Mouse (Mus musculus) forebrain, embryonic 11.5 days (tissue): ENCODE measurements around the gene Iqsec1. TPM values are rescaled to one million over a fixed set of nuclear protein-coding genes. Genes with fewer than 3 reads are reported as not detected.
A peak's percentile ranks its signal among the peaks of the same experiment; 100 is the strongest.

Source experiments
- ATAC-seq: fragments of 200-750 bp; cut with Nextera tagmentation; replicated peaks from 2 replicates; pipeline ENCODE4 v1.8.0; 2017; ENCODE audit warnings: moderate TSS enrichment; ENCODE audit not compliant: low FRiP score
- DNase-seq: peaks from one replicate; pipeline ENCODE4 v3.0.0-alpha.2; 2017; ENCODE audit warnings: low spot score
- H3K27ac ChIP-seq: fragments of 300-500 bp; sonication (generic); 2 replicates; pipeline ENCODE4 v1.5.1; 2014; ENCODE audit warnings: low read depth, low read length
- H3K27me3 ChIP-seq: fragments of 300-500 bp; sonication (generic); 2 replicates; pipeline ENCODE4 v1.6.1; 2014; ENCODE audit warnings: mild to moderate bottlenecking, low read length, mixed read lengths; ENCODE audit not compliant: control insufficient read depth, insufficient read depth
- H3K36me3 ChIP-seq: fragments of 300-500 bp; sonication (generic); 2 replicates; pipeline ENCODE4 v1.6.1; 2014; ENCODE audit warnings: mild to moderate bottlenecking, low read length, moderate library complexity, mixed read lengths; ENCODE audit not compliant: control insufficient read depth, insufficient read depth
- H3K4me1 ChIP-seq: fragments of 300-500 bp; sonication (generic); replicated peaks from 2 replicates; pipeline ENCODE4 v1.6.1; 2014; ENCODE audit warnings: low read length, mixed read lengths; ENCODE audit not compliant: control insufficient read depth, insufficient read depth
- H3K4me2 ChIP-seq: fragments of 300-500 bp; sonication (generic); 2 replicates; pipeline ENCODE4 v1.6.1; 2014; ENCODE audit warnings: low read depth, mild to moderate bottlenecking, low read length, moderate library complexity, mixed read lengths; ENCODE audit not compliant: severe bottlenecking
- H3K4me3 ChIP-seq: fragments of 300-500 bp; sonication (generic); 2 replicates; pipeline ENCODE4 v1.5.1; 2014; ENCODE audit warnings: low read depth, low read length
- H3K9ac ChIP-seq: fragments of 300-500 bp; sonication (generic); 2 replicates; pipeline ENCODE4 v1.6.1; 2014; ENCODE audit warnings: low read length
- H3K9me3 ChIP-seq: fragments of 300-500 bp; sonication (generic); 2 replicates; pipeline ENCODE4 v1.6.1; 2016; ENCODE audit warnings: low read length, mixed read lengths; ENCODE audit not compliant: control insufficient read depth
- WGBS: fragments of 180-500 bp; shearing (Covaris S2); extraction: QIAGEN DNeasy Blood & Tissue Kit; methylation state at CpG from one replicate; pipeline ENCODE4 v1.1.7; 2014; 5-methylcytosine and 5-hydroxymethylcytosine counted together
- polyA plus RNA-seq: library from polyadenylated mRNA; unstranded; fragments of >200 nt; fragmentation: Nextera tagmentation; extraction: Ambion mirVana; gene quantifications from 2 replicates; pipeline ENCODE4 v1.2.1, GENCODE M21; 2014

Gene Iqsec1
- polyA plus RNA-seq, 1 experiment from 2014 or later = 15.0 TPM

GRCm38 (mm10) chr6:90720996-90721746 lies 267.3 kb downstream of the Iqsec1 start:
- H3K9me3 ChIP-seq = no peaks in the 10 kb centered on the region
- ATAC-seq (no peak), DNase-seq (no peak)
- no peak overlapping the region for H3K27ac ChIP-seq
- no peaks in the 10 kb centered on the region for H3K36me3 ChIP-seq
- no peak overlapping the region for H3K4me2 ChIP-seq
- no peaks in the 10 kb centered on the region for H3K27me3 ChIP-seq
- H3K9ac ChIP-seq = no peak overlapping the region
- 68% methylated on average over 5 of the region's 5 CpGs for WGBS
- H3K4me1 ChIP-seq = peaks cover 6% of the 10 kb centered on the region; the same call in 1 of the 2 replicates
- H3K4me3 ChIP-seq = no peak overlapping the region

GRCm38 (mm10) chr6:90720201-90720600 lies 268.3 kb downstream of the Iqsec1 start:
- no peaks in the 10 kb centered on the region for H3K27me3 ChIP-seq
- ATAC-seq = no peak
- H3K4me1 ChIP-seq = peaks cover 11% of the 10 kb centered on the region
- H3K36me3 ChIP-seq = no peaks in the 10 kb centered on the region
- no peak overlapping the region for H3K9ac ChIP-seq
- H3K9me3 ChIP-seq = no peaks in the 10 kb centered on the region
- WGBS = 72% methylated on average over 3 of the region's 3 CpGs
- H3K4me3 ChIP-seq = no peak overlapping the region
- no peak overlapping the region for H3K4me2 ChIP-seq
- no peak for DNase-seq
- no peak overlapping the region for H3K27ac ChIP-seq

GRCm38 (mm10) chr6:90719402-90719801 lies 269.1 kb downstream of the Iqsec1 start:
- Histone ChIP-seq H3K4me1 (peaks cover 10% of the 10 kb centered on the region), H3K9ac (no peak overlapping the region), H3K4me3 (no peak overlapping the region), H3K27ac (no peak overlapping the region), H3K4me2 (no peak overlapping the region), H3K36me3 (no peaks in the 10 kb centered on the region), H3K9me3 (no peaks in the 10 kb centered on the region), H3K27me3 (no peaks in the 10 kb centered on the region)
- DNase-seq (no peak), ATAC-seq (no peak)
- 94% methylated on average over 6 of the region's 6 CpGs for WGBS

GRCm38 (mm10) chr6:90718477-90718876 lies 270.0 kb downstream of the Iqsec1 start:
- Histone ChIP-seq H3K4me2 (no peak overlapping the region), H3K36me3 (no peaks in the 10 kb centered on the region), H3K4me3 (no peak overlapping the region), H3K4me1 (peaks cover 13% of the 10 kb centered on the region), H3K27me3 (no peaks in the 10 kb centered on the region), H3K9me3 (no peaks in the 10 kb centered on the region), H3K27ac (no peak overlapping the region), H3K9ac (no peak overlapping the region)
- WGBS = 86% methylated on average over 3 of the region's 3 CpGs
- ATAC-seq (no peak), DNase-seq (no peak)

- no peaks in the 10 kb centered on the region for H3K36me3 ChIP-seq
- no peak overlapping the region for H3K9ac ChIP-seq
- WGBS = 68% methylated on average over 1 of the region's 1 CpGs
- no peak for ATAC-seq
- H3K9me3 ChIP-seq = no peaks in the 10 kb centered on the region
- DNase-seq = no peak
- H3K27ac ChIP-seq = no peak overlapping the region
- no peaks in the 10 kb centered on the region for H3K27me3 ChIP-seq
- H3K4me2 ChIP-seq = no peak overlapping the region
- no peak overlapping the region for H3K4me3 ChIP-seq
- H3K4me1 ChIP-seq = peaks cover 18% of the 10 kb centered on the region
Observed at GRCm38 (mm10) chr6:90717711-90718110, 270.8 kb downstream of the Iqsec1 start.

- H3K9me3 ChIP-seq = no peaks in the 10 kb centered on the region
- H3K36me3 ChIP-seq = no peaks in the 10 kb centered on the region
- WGBS = 51% methylated on average over 4 of the region's 4 CpGs
- H3K27ac ChIP-seq = no peak overlapping the region
- H3K27me3 ChIP-seq = no peaks in the 10 kb centered on the region
- DNase-seq = no peak
- H3K4me1 ChIP-seq = peaks cover 23% of the 10 kb centered on the region
- H3K9ac ChIP-seq = no peak overlapping the region
- ATAC-seq = no peak
- H3K4me3 ChIP-seq = no peak overlapping the region; the same call in 1 of the 2 replicates
- peak overlapping the region; percentile 77; the same call in 1 of the 2 replicates for H3K4me2 ChIP-seq
Observed at GRCm38 (mm10) chr6:90716853-90717252, 271.6 kb downstream of the Iqsec1 start.

- Histone ChIP-seq H3K27ac (peak overlapping the region; percentile 12; the same call in 1 of the 2 replicates), H3K9ac (peak overlapping the region; percentile 65), H3K4me3 (peak overlapping the region; percentile 57), H3K27me3 (no peaks in the 10 kb centered on the region), H3K4me2 (peak overlapping the region; percentile 77), H3K4me1 (peaks cover 28% of the 10 kb centered on the region), H3K9me3 (no peaks in the 10 kb centered on the region), H3K36me3 (no peaks in the 10 kb centered on the region)
- DNase-seq (peak; percentile 94), ATAC-seq (peak; percentile 87)
- 1% methylated on average over 49 of the region's 49 CpGs for WGBS
Observed at GRCm38 (mm10) chr6:90716066-90716704, 272.3 kb downstream of the Iqsec1 start.

- no peak for DNase-seq
- ATAC-seq = no peak
- Histone ChIP-seq H3K9ac (peak overlapping the region; percentile 65), H3K27me3 (no peaks in the 10 kb centered on the region), H3K4me2 (peak overlapping the region; percentile 77), H3K9me3 (no peaks in the 10 kb centered on the region), H3K4me3 (peak overlapping the region; percentile 57), H3K36me3 (no peaks in the 10 kb centered on the region), H3K27ac (no peak overlapping the region), H3K4me1 (peaks cover 28% of the 10 kb centered on the region)
- 58% methylated on average over 4 of the region's 4 CpGs for WGBS
Observed at GRCm38 (mm10) chr6:90715245-90715905, 273.1 kb downstream of the Iqsec1 start.
